Mouse (Mus musculus) hindbrain, postnatal 0 days (tissue): Measurements from ENCODE around the gene Ccdc155. TPM values are rescaled to one million over a fixed set of nuclear protein-coding genes. Genes with fewer than 3 reads are reported as not detected.
"Not testable (repeated sequence)": the region's sequence is repeated elsewhere in the genome, so short reads cannot be mapped to it uniquely, and the experiment has no call there.

Source experiments
- ATAC-seq: fragments of 200-750 bp; cut with Nextera tagmentation; 2 replicates; pipeline ENCODE4 v1.8.0; 2017; ENCODE audit warnings: mild to moderate bottlenecking, moderate TSS enrichment, moderate library complexity
- DNase-seq: peaks from one replicate; pipeline ENCODE4 v3.0.0-alpha.2; 2015; ENCODE audit warnings: low spot score
- H3K27ac ChIP-seq: fragments of 300-500 bp; sonication (generic); 2 replicates; pipeline ENCODE4 v1.5.1; 2014; ENCODE audit warnings: mild to moderate bottlenecking
- H3K27me3 ChIP-seq: fragments of 300-500 bp; sonication (generic); 2 replicates; pipeline ENCODE4 v1.6.1; 2014; ENCODE audit warnings: low read length, mixed read lengths; ENCODE audit not compliant: insufficient read depth
- H3K36me3 ChIP-seq: fragments of 300-500 bp; sonication (generic); 2 replicates; pipeline ENCODE4 v1.6.1; 2014; ENCODE audit warnings: low read length, mixed read lengths; ENCODE audit not compliant: insufficient read depth
- H3K4me1 ChIP-seq: fragments of 300-500 bp; sonication (generic); 2 replicates; pipeline ENCODE4 v1.6.1; 2014; ENCODE audit warnings: antibody characterized with exemption, low read length, mixed read lengths; ENCODE audit not compliant: insufficient read depth
- H3K4me2 ChIP-seq: fragments of 300-500 bp; sonication (generic); 2 replicates; pipeline ENCODE4 v1.6.1; 2014; ENCODE audit warnings: low read depth, mild to moderate bottlenecking, low read length, moderate library complexity, mixed read lengths
- H3K4me3 ChIP-seq: fragments of 300-500 bp; sonication (generic); 2 replicates; pipeline ENCODE4 v1.5.1; 2014; ENCODE audit warnings: low read length
- H3K9ac ChIP-seq: fragments of 300-500 bp; sonication (generic); replicated peaks from 2 replicates; pipeline ENCODE4 v1.6.1; 2014; ENCODE audit warnings: mild to moderate bottlenecking, low read length, moderate library complexity, mixed read lengths
- H3K9me3 ChIP-seq: fragments of 300-500 bp; sonication (generic); 2 replicates; pipeline ENCODE4 v1.6.1; 2016; ENCODE audit warnings: low read length, mixed read lengths
- CTCF ChIP-seq: IDR thresholded peaks from 2 replicates; pipeline ENCODE4 v1.5.1; 2016; ENCODE audit warnings: antibody characterized with exemption, control low read depth, low read depth
- WGBS: fragments of 180-500 bp; shearing (Covaris S2); extraction: QIAGEN DNeasy Blood & Tissue Kit; methylation state at CpG from one replicate; pipeline ENCODE4 v1.1.7; 2014; 5-methylcytosine and 5-hydroxymethylcytosine counted together
- polyA plus RNA-seq: library from polyadenylated mRNA; unstranded; fragments of >200 nt; fragmentation: Nextera tagmentation; extraction: Ambion mirVana; gene quantifications from 2 replicates; pipeline ENCODE4 v1.2.1, GENCODE M21; 2015
- total RNA-seq: library from RNA; depleted of rRNA; stranded (reverse); fragments of >200 nt; gene quantifications from 2 replicates; pipeline ENCODE4 v1.2.3, GENCODE M21; 2014

Ccdc155 gene
- total and polyA plus RNA-seq, 2 experiments from 2014 or later, result 0.10 to 0.46 TPM

GRCm38 (mm10) chr7:45175929-45176328 lies 28.8 kb downstream of the Ccdc155 start:
- H3K36me3 ChIP-seq, result no peaks in the 10 kb centered on the region
- no peak for TF ChIP-seq CTCF
- H3K9me3 ChIP-seq, result no peaks in the 10 kb centered on the region
- H3K9ac ChIP-seq, result 0 out of 2 replicates have a peak overlapping the region, but pooled peaks have one; percentile 9
- H3K27ac ChIP-seq, result no peak overlapping the region
- peaks cover 70% of the 10 kb centered on the region for H3K27me3 ChIP-seq
- H3K4me1 ChIP-seq, result no peaks in the 10 kb centered on the region
- WGBS, result under 1% methylated on average over 23 of the region's 23 CpGs
- DNase-seq, result no peak
- no peak for ATAC-seq
- H3K4me2 ChIP-seq, result peak overlapping the region; percentile 45
- H3K4me3 ChIP-seq, result peak overlapping the region; percentile 24

- no peak for TF ChIP-seq CTCF
- Histone ChIP-seq H3K27ac (no peak overlapping the region), H3K4me3 (no peak overlapping the region), H3K36me3 (no peaks in the 10 kb centered on the region), H3K4me2 (no peak overlapping the region), H3K9me3 (no peaks in the 10 kb centered on the region), H3K9ac (no peak overlapping the region), H3K27me3 (peaks cover 65% of the 10 kb centered on the region), H3K4me1 (no peaks in the 10 kb centered on the region)
- DNase-seq (no peak), ATAC-seq (no peak)
- WGBS, result 4% methylated on average over 13 of the region's 13 CpGs
Observed at GRCm38 (mm10) chr7:45175398-45175797, 29.3 kb downstream of the Ccdc155 start.

- H3K4me1 ChIP-seq, result no peaks in the 10 kb centered on the region
- no peak overlapping the region; the same call in 1 of the 2 replicates for H3K4me3 ChIP-seq
- no peak for ATAC-seq
- no peak for DNase-seq
- no peak overlapping the region for H3K4me2 ChIP-seq
- no peak overlapping the region for H3K27ac ChIP-seq
- 5% methylated on average over 27 of the region's 29 CpGs for WGBS
- no peak for TF ChIP-seq CTCF
- H3K9me3 ChIP-seq, result no peaks in the 10 kb centered on the region
- H3K9ac ChIP-seq, result no peak overlapping the region
- H3K36me3 ChIP-seq, result no peaks in the 10 kb centered on the region
- H3K27me3 ChIP-seq, result peaks cover 63% of the 10 kb centered on the region
Observed at GRCm38 (mm10) chr7:45174567-45175280, 30.0 kb downstream of the Ccdc155 start.

GRCm38 (mm10) chr7:45173772-45174171 lies 30.9 kb downstream of the Ccdc155 start:
- H3K4me3 ChIP-seq, H3K9me3 ChIP-seq, DNase-seq, H3K4me2 ChIP-seq, H3K36me3 ChIP-seq, H3K9ac ChIP-seq, H3K4me1 ChIP-seq, H3K27ac ChIP-seq, ATAC-seq: not testable (repeated sequence)
- 69% methylated on average over 1 of the region's 1 CpGs for WGBS
- peak; percentile 57 for TF ChIP-seq CTCF
- peaks cover 60% of the 10 kb centered on the region for H3K27me3 ChIP-seq

GRCm38 (mm10) chr7:45172974-45173373 lies 31.7 kb downstream of the Ccdc155 start:
- no peaks in the 10 kb centered on the region for H3K9me3 ChIP-seq
- ATAC-seq (no peak), DNase-seq (no peak)
- H3K27ac ChIP-seq, result no peak overlapping the region
- no peak overlapping the region for H3K4me3 ChIP-seq
- H3K27me3 ChIP-seq, result peaks cover 61% of the 10 kb centered on the region
- H3K9ac ChIP-seq, result no peak overlapping the region
- peaks cover 5% of the 10 kb centered on the region; the same call in 1 of the 2 replicates for H3K4me1 ChIP-seq
- H3K4me2 ChIP-seq, result no peak overlapping the region
- no peaks in the 10 kb centered on the region for H3K36me3 ChIP-seq
- TF ChIP-seq CTCF, result peak; percentile 36
- WGBS, result 63% methylated on average over 7 of the region's 7 CpGs

- H3K4me2 ChIP-seq, result no peak overlapping the region
- H3K27me3 ChIP-seq, result peaks cover 49% of the 10 kb centered on the region
- H3K4me1 ChIP-seq, result peaks cover 9% of the 10 kb centered on the region; the same call in 1 of the 2 replicates
- no peaks in the 10 kb centered on the region for H3K36me3 ChIP-seq
- no peak overlapping the region for H3K27ac ChIP-seq
- no peak for TF ChIP-seq CTCF
- WGBS, result 86% methylated on average over 3 of the region's 3 CpGs
- ATAC-seq, result no peak
- no peak overlapping the region for H3K9ac ChIP-seq
- DNase-seq, result no peak
- no peak overlapping the region for H3K4me3 ChIP-seq
- no peaks in the 10 kb centered on the region for H3K9me3 ChIP-seq
Observed at GRCm38 (mm10) chr7:45169495-45169894, 35.2 kb downstream of the Ccdc155 start.

GRCm38 (mm10) chr7:45168656-45169055 lies 36.0 kb downstream of the Ccdc155 start:
- ATAC-seq (no peak), DNase-seq (no peak)
- Histone ChIP-seq H3K4me3 (0 out of 2 replicates have a peak overlapping the region, but pooled peaks have one; percentile 10), H3K27ac (no peak overlapping the region), H3K9ac (peak overlapping the region; percentile 22; the same call in 1 of the 2 replicates), H3K27me3 (peaks cover 41% of the 10 kb centered on the region), H3K4me2 (peak overlapping the region; percentile 42), H3K4me1 (peaks cover 9% of the 10 kb centered on the region; the same call in 1 of the 2 replicates), H3K36me3 (no peaks in the 10 kb centered on the region), H3K9me3 (no peaks in the 10 kb centered on the region)
- 6% methylated on average over 24 of the region's 24 CpGs for WGBS
- no peak for TF ChIP-seq CTCF
